Mouse (Mus musculus) bone marrow macrophage, adult 2 months (primary cell): ENCODE data around the gene Spred3.

Source experiments
- CTCF ChIP-seq: IDR thresholded peaks from 2 replicates; pipeline ENCODE4 v1.5.1; 2012; ENCODE audit warnings: low read depth, mild to moderate bottlenecking, low read length, moderate library complexity
- POLR2A ChIP-seq: IDR thresholded peaks from 2 replicates; pipeline ENCODE4 v1.6.1; 2012; ENCODE audit warnings: mild to moderate bottlenecking, low read depth, low read length, borderline replicate concordance

- TF ChIP-seq POLR2A: no peak
- TF ChIP-seq CTCF: no peak
Measured at GRCm38 (mm10) chr7:29162294-29162693, 7.9 kb downstream of the Spred3 start.
